Mouse (Mus musculus): ENCODE results near the gene Pde4b. TPM values are rescaled to one million over a fixed set of nuclear protein-coding genes. Genes with fewer than 3 reads are reported as not detected.
A peak's percentile ranks its signal among the peaks of the same experiment; 100 is the strongest.

Gene Pde4b
- polyA plus RNA-seq, 1 experiment from 2014 or later: 32.1 TPM

- no peaks in the 10 kb centered on the region for H3K36me3 ChIP-seq (ENCODE audit: control insufficient read depth, insufficient read depth)
- no peaks in the 10 kb centered on the region for H3K9me3 ChIP-seq (ENCODE audit: control insufficient read depth, low read length)
- no peak overlapping the region for H3K27ac ChIP-seq (ENCODE audit: low read length)
- no peak overlapping the region for H3K4me3 ChIP-seq (replicated peaks; ENCODE audit: low read length)
- H3K4me1 ChIP-seq (replicated peaks; ENCODE audit: control insufficient read depth, insufficient read depth, low read length): peaks cover 7% of the 10 kb centered on the region
- ATAC-seq: no peak
- H3K4me2 ChIP-seq (ENCODE audit: low read length): no peak overlapping the region
- WGBS: 84% methylated on average over 9 of the region's 9 CpGs
- H3K27me3 ChIP-seq (replicated peaks; ENCODE audit: control insufficient read depth, insufficient read depth, low read length): no peaks in the 10 kb centered on the region
- H3K9ac ChIP-seq (replicated peaks; ENCODE audit: low read depth, low read length): no peak overlapping the region
Measured at GRCm38 (mm10) chr4:102635258-102635657, 547.9 kb downstream of the Pde4b start.

GRCm38 (mm10) chr4:102635944-102636343 is 548.6 kb downstream of the Pde4b start:
- no peaks in the 10 kb centered on the region for H3K27me3 ChIP-seq (replicated peaks; ENCODE audit: control insufficient read depth, insufficient read depth, low read length)
- H3K4me1 ChIP-seq (replicated peaks; ENCODE audit: control insufficient read depth, insufficient read depth, low read length): peaks cover 7% of the 10 kb centered on the region
- WGBS: 87% methylated on average over 8 of the region's 8 CpGs
- no peaks in the 10 kb centered on the region for H3K36me3 ChIP-seq (ENCODE audit: control insufficient read depth, insufficient read depth)
- no peaks in the 10 kb centered on the region for H3K9me3 ChIP-seq (ENCODE audit: control insufficient read depth, low read length)
- H3K27ac ChIP-seq (ENCODE audit: low read length): no peak overlapping the region
- H3K4me3 ChIP-seq (replicated peaks; ENCODE audit: low read length): no peak overlapping the region
- no peak overlapping the region for H3K9ac ChIP-seq (replicated peaks; ENCODE audit: low read depth, low read length)
- no peak overlapping the region for H3K4me2 ChIP-seq (ENCODE audit: low read length)
- ATAC-seq: no peak

DNA sequence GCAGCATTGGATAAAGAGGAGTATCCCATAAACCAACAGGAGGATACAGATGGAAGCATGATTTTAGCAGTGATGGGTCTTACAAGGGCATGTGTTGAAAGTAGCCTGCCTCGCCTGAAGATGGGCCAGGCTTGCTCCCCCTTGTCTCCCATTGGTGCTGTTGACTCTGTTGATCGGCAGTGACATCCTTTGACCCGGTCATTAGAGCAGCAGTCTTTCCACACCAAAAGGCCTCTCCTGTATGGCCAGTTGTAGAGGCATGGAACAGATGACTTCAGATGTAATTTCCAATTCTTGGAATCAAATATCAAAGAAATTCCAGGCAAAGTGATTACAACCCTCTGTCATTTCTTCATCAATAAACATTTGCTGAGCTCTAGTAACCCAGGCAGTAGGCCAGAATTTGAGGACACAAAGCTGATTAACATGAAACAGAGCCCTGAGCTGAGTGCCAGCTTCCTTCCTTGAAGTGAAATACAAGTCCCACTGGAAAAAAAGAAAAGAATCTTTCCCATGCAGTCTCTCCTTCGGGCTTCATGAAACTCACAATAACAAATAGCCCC is 550.1 kb downstream of the Pde4b start:
- 73% methylated on average over 4 of the region's 4 CpGs for WGBS
- H3K4me1 ChIP-seq (replicated peaks; ENCODE audit: control insufficient read depth, insufficient read depth, low read length): peaks cover 7% of the 10 kb centered on the region
- ATAC-seq: no peak; the same call in 1 of the 2 replicates

GRCm38 (mm10) chr4:102640942-102641341 is 553.6 kb downstream of the Pde4b start:
- ATAC-seq: no peak
- H3K36me3 ChIP-seq (ENCODE audit: control insufficient read depth, insufficient read depth): no peaks in the 10 kb centered on the region
- H3K4me2 ChIP-seq (ENCODE audit: low read length): no peak overlapping the region
- WGBS: 90% methylated on average over 4 of the region's 4 CpGs
- H3K27ac ChIP-seq (ENCODE audit: low read length): no peak overlapping the region
- peaks cover 7% of the 10 kb centered on the region for H3K4me1 ChIP-seq (replicated peaks; ENCODE audit: control insufficient read depth, insufficient read depth, low read length)
- no peak overlapping the region for H3K4me3 ChIP-seq (replicated peaks; ENCODE audit: low read length)
- no peak overlapping the region for H3K9ac ChIP-seq (replicated peaks; ENCODE audit: low read depth, low read length)
- no peaks in the 10 kb centered on the region for H3K27me3 ChIP-seq (replicated peaks; ENCODE audit: control insufficient read depth, insufficient read depth, low read length)
- no peaks in the 10 kb centered on the region for H3K9me3 ChIP-seq (ENCODE audit: control insufficient read depth, low read length)

More for the DNA sequence above, 550.1 kb downstream of the Pde4b start:
- H3K4me3 ChIP-seq (replicated peaks; ENCODE audit: low read length): no peak overlapping the region
- no peak overlapping the region for H3K27ac ChIP-seq (ENCODE audit: low read length)
- H3K27me3 ChIP-seq (replicated peaks; ENCODE audit: control insufficient read depth, insufficient read depth, low read length): no peaks in the 10 kb centered on the region
- H3K4me2 ChIP-seq (ENCODE audit: low read length): no peak overlapping the region
- H3K9ac ChIP-seq (replicated peaks; ENCODE audit: low read depth, low read length): no peak overlapping the region
- no peaks in the 10 kb centered on the region for H3K36me3 ChIP-seq (ENCODE audit: control insufficient read depth, insufficient read depth)
- no peaks in the 10 kb centered on the region for H3K9me3 ChIP-seq (ENCODE audit: control insufficient read depth, low read length)

DNA sequence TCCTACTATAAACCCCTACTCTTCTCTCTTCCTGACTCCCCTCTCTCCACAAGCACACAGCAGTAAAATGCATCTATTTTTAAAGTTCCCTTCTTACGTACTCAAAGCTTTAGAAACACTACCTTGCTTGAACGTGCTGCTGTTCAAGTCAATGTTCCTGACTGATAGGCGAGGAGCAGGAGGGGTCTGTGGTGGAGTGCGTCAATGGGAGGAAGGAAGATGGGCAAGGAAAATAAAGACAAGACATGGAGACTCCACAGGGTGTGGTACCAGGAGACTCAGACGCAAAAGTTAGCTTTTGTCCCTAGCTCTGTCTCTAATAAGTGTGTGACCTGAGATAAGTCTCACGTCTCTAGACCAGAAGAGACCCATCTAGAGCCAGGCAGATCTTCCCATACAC is 556.7 kb downstream of the Pde4b start:
- H3K9ac ChIP-seq (replicated peaks; ENCODE audit: low read depth, low read length): no peak overlapping the region
- ATAC-seq: no peak
- no peaks in the 10 kb centered on the region for H3K36me3 ChIP-seq (ENCODE audit: control insufficient read depth, insufficient read depth)
- no peaks in the 10 kb centered on the region for H3K9me3 ChIP-seq (ENCODE audit: control insufficient read depth, low read length)
- no peaks in the 10 kb centered on the region for H3K4me1 ChIP-seq (replicated peaks; ENCODE audit: control insufficient read depth, insufficient read depth, low read length)
- 80% methylated on average over 6 of the region's 6 CpGs for WGBS
- H3K27me3 ChIP-seq (replicated peaks; ENCODE audit: control insufficient read depth, insufficient read depth, low read length): no peaks in the 10 kb centered on the region
- no peak overlapping the region for H3K4me2 ChIP-seq (ENCODE audit: low read length)
- H3K4me3 ChIP-seq (replicated peaks; ENCODE audit: low read length): no peak overlapping the region
- no peak overlapping the region for H3K27ac ChIP-seq (ENCODE audit: low read length)

GRCm38 (mm10) chr4:102647056-102647455 is 559.7 kb downstream of the Pde4b start:
- no peaks in the 10 kb centered on the region for H3K36me3 ChIP-seq (ENCODE audit: control insufficient read depth, insufficient read depth)
- H3K27ac ChIP-seq (ENCODE audit: low read length): no peak overlapping the region
- H3K4me2 ChIP-seq (ENCODE audit: low read length): no peak overlapping the region
- no peaks in the 10 kb centered on the region for H3K4me1 ChIP-seq (replicated peaks; ENCODE audit: control insufficient read depth, insufficient read depth, low read length)
- no peak overlapping the region for H3K4me3 ChIP-seq (replicated peaks; ENCODE audit: low read length)
- H3K9me3 ChIP-seq (ENCODE audit: control insufficient read depth, low read length): no peaks in the 10 kb centered on the region
- no peak for ATAC-seq
- H3K27me3 ChIP-seq (replicated peaks; ENCODE audit: control insufficient read depth, insufficient read depth, low read length): no peaks in the 10 kb centered on the region
- no peak overlapping the region for H3K9ac ChIP-seq (replicated peaks; ENCODE audit: low read depth, low read length)
- 67% methylated on average over 2 of the region's 2 CpGs for WGBS

- Histone ChIP-seq H3K27me3 (replicated peaks; ENCODE audit: control insufficient read depth, insufficient read depth, low read length) (no peaks in the 10 kb centered on the region), H3K36me3 (ENCODE audit: control insufficient read depth, insufficient read depth) (no peaks in the 10 kb centered on the region), H3K9me3 (ENCODE audit: control insufficient read depth, low read length) (no peaks in the 10 kb centered on the region), H3K27ac (ENCODE audit: low read length) (no peak overlapping the region), H3K9ac (replicated peaks; ENCODE audit: low read depth, low read length) (no peak overlapping the region), H3K4me2 (ENCODE audit: low read length) (no peak overlapping the region), H3K4me3 (replicated peaks; ENCODE audit: low read length) (no peak overlapping the region), H3K4me1 (replicated peaks; ENCODE audit: control insufficient read depth, insufficient read depth, low read length) (0 out of 2 replicates have a peak, but pooled peaks cover 3% of the 10 kb centered on the region)
- ATAC-seq: no peak
- 85% methylated on average over 7 of the region's 7 CpGs for WGBS
Measured at GRCm38 (mm10) chr4:102655331-102655730, 568.0 kb downstream of the Pde4b start.

- WGBS: 18% methylated on average over 3 of the region's 3 CpGs
- Histone ChIP-seq H3K9ac (replicated peaks; ENCODE audit: low read depth, low read length) (no peak overlapping the region), H3K27ac (ENCODE audit: low read length) (no peak overlapping the region), H3K9me3 (ENCODE audit: control insufficient read depth, low read length) (no peaks in the 10 kb centered on the region), H3K36me3 (ENCODE audit: control insufficient read depth, insufficient read depth) (no peaks in the 10 kb centered on the region), H3K4me3 (replicated peaks; ENCODE audit: low read length) (no peak overlapping the region), H3K4me2 (ENCODE audit: low read length) (no peak overlapping the region), H3K27me3 (replicated peaks; ENCODE audit: control insufficient read depth, insufficient read depth, low read length) (no peaks in the 10 kb centered on the region), H3K4me1 (replicated peaks; ENCODE audit: control insufficient read depth, insufficient read depth, low read length) (0 out of 2 replicates have a peak, but pooled peaks cover 3% of the 10 kb centered on the region)
- peak; percentile 79 for ATAC-seq
Measured at GRCm38 (mm10) chr4:102656494-102657036, 569.2 kb downstream of the Pde4b start.
